Mouse (Mus musculus) stomach, embryonic 14.5 days (tissue): ENCODE measurements around the gene Tctex1d2. TPM values are rescaled to one million over a fixed set of nuclear protein-coding genes. Genes with fewer than 3 reads are reported as not detected.

ENCODE experiments used
- ATAC-seq: fragments of 200-750 bp; cut with Nextera tagmentation; 2 replicates; pipeline ENCODE4 v1.8.0; 2017; ENCODE audit warnings: low read depth, moderate TSS enrichment; ENCODE audit not compliant: insufficient number of reproducible peaks, insufficient read depth, low FRiP score
- H3K27ac ChIP-seq: fragments of 300-500 bp; sonication (generic); 2 replicates; pipeline ENCODE4 v1.5.1; 2014; ENCODE audit warnings: mild to moderate bottlenecking, low read length, moderate library complexity, mixed read lengths
- H3K27me3 ChIP-seq: fragments of 300-500 bp; sonication (generic); 2 replicates; pipeline ENCODE4 v1.6.1; 2014; ENCODE audit warnings: low read length, control low read depth, mixed read lengths; ENCODE audit not compliant: control insufficient read depth, insufficient read depth
- H3K36me3 ChIP-seq: fragments of 300-500 bp; sonication (generic); 2 replicates; pipeline ENCODE4 v1.6.1; 2014; ENCODE audit warnings: mild to moderate bottlenecking, control low read depth, low read length, moderate library complexity, mixed read lengths; ENCODE audit not compliant: control insufficient read depth, insufficient read depth
- H3K4me1 ChIP-seq: fragments of 300-500 bp; sonication (generic); 2 replicates; pipeline ENCODE4 v1.6.1; 2014; ENCODE audit warnings: low read length, control low read depth, mixed read lengths; ENCODE audit not compliant: control insufficient read depth, insufficient read depth
- H3K4me2 ChIP-seq: fragments of 300-500 bp; sonication (generic); replicated peaks from 2 replicates; pipeline ENCODE4 v1.6.1; 2014; ENCODE audit warnings: low read depth, low read length, control low read depth
- H3K4me3 ChIP-seq: fragments of 300-500 bp; sonication (generic); 2 replicates; pipeline ENCODE4 v1.5.1; 2014; ENCODE audit warnings: low read depth, low read length, control low read depth
- H3K9ac ChIP-seq: fragments of 300-500 bp; sonication (generic); replicated peaks from 2 replicates; pipeline ENCODE4 v1.6.1; 2014; ENCODE audit warnings: low read depth, mild to moderate bottlenecking, control low read depth, low read length, moderate library complexity, mixed read lengths
- H3K9me3 ChIP-seq: fragments of 300-500 bp; sonication (generic); 2 replicates; pipeline ENCODE4 v1.6.1; 2016; ENCODE audit warnings: low read depth, low read length, control low read depth; ENCODE audit not compliant: control insufficient read depth
- WGBS: fragments of 180-500 bp; shearing (Covaris S2); extraction: QIAGEN DNeasy Blood & Tissue Kit; methylation state at CpG from one replicate; pipeline ENCODE4 v1.1.7; 2014; 5-methylcytosine and 5-hydroxymethylcytosine counted together
- polyA plus RNA-seq: library from polyadenylated mRNA; unstranded; fragments of >200 nt; fragmentation: Nextera tagmentation; extraction: Ambion mirVana; gene quantifications from 2 replicates; pipeline ENCODE4 v1.2.1, GENCODE M21; 2014

The Tctex1d2 gene
- polyA plus RNA-seq, 1 experiment from 2014 or later, result 31.6 TPM

- H3K36me3 ChIP-seq, result peaks cover 20% of the 10 kb centered on the region
- no peaks in the 10 kb centered on the region for H3K4me1 ChIP-seq
- no peaks in the 10 kb centered on the region for H3K9me3 ChIP-seq
- no peak for ATAC-seq
- H3K4me3 ChIP-seq, result no peak overlapping the region
- 96% methylated on average over 3 of the region's 3 CpGs for WGBS
- no peak overlapping the region for H3K27ac ChIP-seq
- H3K27me3 ChIP-seq, result no peaks in the 10 kb centered on the region
- H3K4me2 ChIP-seq, result no peak overlapping the region
- H3K9ac ChIP-seq, result no peak overlapping the region
Measured at GRCm38 (mm10) chr16:32390882-32391281, 28.6 kb upstream of the Tctex1d2 start.

- Histone ChIP-seq H3K4me3 (no peak overlapping the region), H3K4me2 (no peak overlapping the region), H3K9me3 (no peaks in the 10 kb centered on the region), H3K36me3 (peaks cover 11% of the 10 kb centered on the region), H3K9ac (no peak overlapping the region), H3K27me3 (no peaks in the 10 kb centered on the region), H3K27ac (peak overlapping the region; percentile 61), H3K4me1 (peaks cover 3% of the 10 kb centered on the region; the same call in 1 of the 2 replicates)
- ATAC-seq, result 0 out of 2 replicates have a peak, but pooled peaks have one; percentile 18
- 67% methylated on average over 6 of the region's 6 CpGs for WGBS
Measured at GRCm38 (mm10) chr16:32395679-32396540, 23.6 kb upstream of the Tctex1d2 start.

- H3K27ac ChIP-seq, result 0 out of 2 replicates have a peak overlapping the region, but pooled peaks have one; percentile 27
- WGBS, result 46% methylated on average over 3 of the region's 3 CpGs
- H3K4me2 ChIP-seq, result no peak overlapping the region
Measured at GRCm38 (mm10) chr16:32396541-32396835, 23.0 kb upstream of the Tctex1d2 start.

GRCm38 (mm10) chr16:32398206-32398605, 21.3 kb upstream of the Tctex1d2 start:
- ATAC-seq, result no peak
- H3K27ac ChIP-seq, result no peak overlapping the region
- H3K9ac ChIP-seq, result no peak overlapping the region
- no peak overlapping the region for H3K4me3 ChIP-seq
- H3K9me3 ChIP-seq, result no peaks in the 10 kb centered on the region
- H3K36me3 ChIP-seq, result peaks cover 1% of the 10 kb centered on the region; the same call in 1 of the 2 replicates
- H3K27me3 ChIP-seq, result no peaks in the 10 kb centered on the region
- no peak overlapping the region for H3K4me2 ChIP-seq
- 67% methylated on average over 3 of the region's 3 CpGs for WGBS
- peaks cover 3% of the 10 kb centered on the region; the same call in 1 of the 2 replicates for H3K4me1 ChIP-seq

More at GRCm38 (mm10) chr16:32396541-32396835, 23.0 kb upstream of the Tctex1d2 start:
- H3K4me1 ChIP-seq, result peaks cover 3% of the 10 kb centered on the region; the same call in 1 of the 2 replicates
- no peaks in the 10 kb centered on the region for H3K9me3 ChIP-seq
- H3K4me3 ChIP-seq, result no peak overlapping the region
- H3K36me3 ChIP-seq, result peaks cover 7% of the 10 kb centered on the region
- no peak for ATAC-seq
- no peak overlapping the region for H3K9ac ChIP-seq
- no peaks in the 10 kb centered on the region for H3K27me3 ChIP-seq

- H3K4me3 ChIP-seq, result no peak within 1 kb of the TSS
- no peak within 1 kb of the TSS for H3K9ac ChIP-seq
- no peaks in the 10 kb centered on the region for H3K9me3 ChIP-seq
- H3K27me3 ChIP-seq, result no peaks in the 10 kb centered on the region
- no peak for ATAC-seq
- no peaks in the 10 kb centered on the region for H3K36me3 ChIP-seq
- H3K4me1 ChIP-seq, result peaks cover 3% of the 10 kb centered on the region; the same call in 1 of the 2 replicates
- no peak within 1 kb of the TSS for H3K27ac ChIP-seq
- 60% methylated on average over 7 of the region's 7 CpGs for WGBS
- H3K4me2 ChIP-seq, result no peak within 1 kb of the TSS
Measured at GRCm38 (mm10) chr16:32400267-32400666, 19.2 kb upstream of the Tctex1d2 start, which contains the start of gene Tm4sf19. TSS of gene Tm4sf19 (plus strand) at chr16:32400506.

- no peak for ATAC-seq
- Histone ChIP-seq H3K4me1 (peaks cover 3% of the 10 kb centered on the region; the same call in 1 of the 2 replicates), H3K36me3 (no peaks in the 10 kb centered on the region), H3K9me3 (no peaks in the 10 kb centered on the region), H3K27ac (no peak overlapping the region), H3K4me2 (no peak overlapping the region), H3K9ac (no peak overlapping the region), H3K4me3 (no peak overlapping the region), H3K27me3 (no peaks in the 10 kb centered on the region)
- WGBS, result 79% methylated on average over 9 of the region's 9 CpGs
Measured at GRCm38 (mm10) chr16:32401335-32401965, 18.1 kb upstream of the Tctex1d2 start.

- Histone ChIP-seq H3K9ac (no peak overlapping the region), H3K27me3 (no peaks in the 10 kb centered on the region), H3K4me2 (no peak overlapping the region), H3K27ac (no peak overlapping the region), H3K4me3 (no peak overlapping the region), H3K36me3 (no peaks in the 10 kb centered on the region), H3K9me3 (no peaks in the 10 kb centered on the region), H3K4me1 (no peaks in the 10 kb centered on the region)
- no peak for ATAC-seq
- 90% methylated on average over 3 of the region's 3 CpGs for WGBS
Measured at GRCm38 (mm10) chr16:32402818-32403217, 16.7 kb upstream of the Tctex1d2 start.

- H3K27ac ChIP-seq, result no peak overlapping the region
- no peak overlapping the region for H3K4me2 ChIP-seq
- no peak overlapping the region for H3K9ac ChIP-seq
- 92% methylated on average over 9 of the region's 9 CpGs for WGBS
- H3K36me3 ChIP-seq, result no peaks in the 10 kb centered on the region
- no peaks in the 10 kb centered on the region for H3K4me1 ChIP-seq
- no peaks in the 10 kb centered on the region for H3K9me3 ChIP-seq
- ATAC-seq, result no peak
- no peaks in the 10 kb centered on the region for H3K27me3 ChIP-seq
- H3K4me3 ChIP-seq, result no peak overlapping the region
Measured at GRCm38 (mm10) chr16:32405716-32406115, 13.8 kb upstream of the Tctex1d2 start.
